Mouse (Mus musculus): ENCODE measurements around the gene Sspo. TPM values are rescaled to one million over a fixed set of nuclear protein-coding genes. Genes with fewer than 3 reads are reported as not detected.

The Sspo gene
- polyA plus RNA-seq, 1 experiment from 2014 or later: 0.07 TPM

DNA sequence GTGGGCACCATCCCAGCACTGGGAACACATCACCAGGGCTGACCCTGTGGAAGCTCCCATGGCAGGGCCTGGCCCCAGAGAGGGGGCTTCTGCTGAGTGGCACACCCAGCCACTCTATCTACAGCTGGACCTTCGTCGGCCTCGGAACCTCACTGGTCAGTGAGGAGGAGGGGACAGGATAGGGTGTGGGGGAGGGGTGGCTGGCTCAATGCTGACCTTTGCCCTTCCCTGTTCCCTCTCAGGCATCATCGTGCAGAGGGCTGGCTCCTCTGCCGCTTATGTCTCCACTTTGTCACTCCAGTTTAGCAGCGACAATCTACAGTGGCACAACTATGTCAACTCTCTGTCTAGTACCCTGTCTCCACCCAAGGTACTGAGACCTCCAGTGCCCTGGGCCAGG, 18.7 kb downstream of the Sspo start:
- Histone ChIP-seq H3K4me1 (peaks cover 20% of the 10 kb centered on the region), H3K27ac (replicated peaks) (peak overlapping the region; percentile 34), H3K36me3 (no peaks in the 10 kb centered on the region), H3K27me3 (ENCODE audit: low read depth, poor library complexity, severe bottlenecking) (0 out of 2 replicates have a peak, but pooled peaks cover 4% of the 10 kb centered on the region), H3K9me3 (replicated peaks) (no peaks in the 10 kb centered on the region), H3K4me3 (no peak overlapping the region)
- peak; percentile 17 for DNase-seq (ENCODE audit: low spot score)
- WGBS: 37% methylated on average over 6 of the region's 6 CpGs

DNA sequence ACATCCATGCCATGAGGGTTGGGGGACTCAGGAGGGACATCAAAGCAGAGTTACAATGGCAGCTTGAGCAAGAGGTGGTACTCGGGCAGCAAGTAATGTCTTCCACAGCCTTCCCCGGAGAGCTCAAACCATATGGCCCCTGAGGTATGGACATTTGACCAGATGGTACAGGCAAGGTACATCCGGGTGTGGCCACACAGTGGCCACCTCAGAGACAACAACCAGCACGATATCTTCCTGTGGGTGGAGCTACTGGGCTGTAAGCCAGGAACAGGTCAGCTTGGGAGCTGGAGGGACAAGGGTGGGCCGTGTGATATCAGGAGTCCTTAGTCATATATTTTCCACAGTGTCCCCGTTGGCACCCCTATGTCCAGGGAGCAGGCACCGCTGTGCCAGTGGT, 19.5 kb downstream of the Sspo start:
- H3K36me3 ChIP-seq: no peaks in the 10 kb centered on the region
- H3K27me3 ChIP-seq (ENCODE audit: low read depth, poor library complexity, severe bottlenecking): 0 out of 2 replicates have a peak, but pooled peaks cover 4% of the 10 kb centered on the region
- H3K27ac ChIP-seq (replicated peaks): 0 out of 2 replicates have a peak overlapping the region, but pooled peaks have one; percentile 9
- 89% methylated on average over 7 of the region's 7 CpGs for WGBS
- H3K9me3 ChIP-seq (replicated peaks): no peaks in the 10 kb centered on the region
- peaks cover 20% of the 10 kb centered on the region for H3K4me1 ChIP-seq
- DNase-seq (ENCODE audit: low spot score): no peak
- no peak overlapping the region for H3K4me3 ChIP-seq

DNA sequence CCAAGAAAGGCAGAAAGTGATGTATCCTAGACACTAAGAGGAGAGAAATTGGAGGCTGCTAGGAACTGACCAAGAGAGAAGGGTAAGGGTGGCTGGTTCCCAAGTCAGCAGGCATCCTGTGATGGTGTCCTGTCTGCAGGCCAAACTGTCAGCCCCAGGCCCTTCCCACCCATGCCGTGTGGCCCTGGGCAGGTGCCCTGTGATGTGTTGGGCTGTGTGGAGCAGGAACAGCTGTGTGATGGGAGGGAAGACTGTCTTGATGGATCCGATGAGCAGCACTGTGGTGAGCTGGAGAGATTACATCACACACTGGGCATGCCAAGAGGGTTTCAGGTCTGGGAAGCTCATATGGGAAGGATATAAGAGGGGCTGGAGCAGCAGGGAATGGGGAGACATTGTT, 22.7 kb downstream of the Sspo start:
- Histone ChIP-seq H3K4me1 (peaks cover 12% of the 10 kb centered on the region), H3K36me3 (no peaks in the 10 kb centered on the region), H3K27ac (replicated peaks) (no peak overlapping the region), H3K4me3 (no peak overlapping the region), H3K9me3 (replicated peaks) (no peaks in the 10 kb centered on the region), H3K27me3 (ENCODE audit: low read depth, poor library complexity, severe bottlenecking) (no peaks in the 10 kb centered on the region)
- WGBS: 98% methylated on average over 2 of the region's 2 CpGs
- no peak for DNase-seq (ENCODE audit: low spot score)

DNA sequence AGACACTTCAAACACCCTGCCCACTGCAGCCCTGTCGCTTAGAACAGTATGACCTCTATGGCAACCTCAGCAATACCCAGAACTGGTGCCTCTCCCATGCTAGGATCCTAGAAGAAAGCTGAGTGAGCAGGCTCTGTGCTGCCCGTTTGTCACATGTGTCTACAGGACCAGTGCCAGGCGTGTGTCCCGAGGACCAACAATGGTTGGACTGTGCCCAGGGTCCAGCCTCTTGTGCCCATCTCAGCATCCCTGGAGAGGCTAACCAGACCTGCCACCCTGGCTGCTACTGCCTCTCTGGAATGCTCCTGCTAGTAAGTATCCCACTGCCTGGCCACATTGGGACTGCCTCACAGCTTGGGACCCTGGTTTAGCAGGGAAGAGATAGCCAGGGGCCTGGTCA, 30.4 kb downstream of the Sspo start:
- no peaks in the 10 kb centered on the region for H3K36me3 ChIP-seq
- no peak for DNase-seq (ENCODE audit: low spot score)
- no peaks in the 10 kb centered on the region for H3K9me3 ChIP-seq (replicated peaks)
- H3K27ac ChIP-seq (replicated peaks): no peak overlapping the region
- no peak overlapping the region for H3K4me3 ChIP-seq
- H3K4me1 ChIP-seq: peaks cover 4% of the 10 kb centered on the region; the same call in 1 of the 2 replicates
- WGBS: 88% methylated on average over 4 of the region's 4 CpGs
- H3K27me3 ChIP-seq (ENCODE audit: low read depth, poor library complexity, severe bottlenecking): 0 out of 2 replicates have a peak, but pooled peaks cover 5% of the 10 kb centered on the region

DNA sequence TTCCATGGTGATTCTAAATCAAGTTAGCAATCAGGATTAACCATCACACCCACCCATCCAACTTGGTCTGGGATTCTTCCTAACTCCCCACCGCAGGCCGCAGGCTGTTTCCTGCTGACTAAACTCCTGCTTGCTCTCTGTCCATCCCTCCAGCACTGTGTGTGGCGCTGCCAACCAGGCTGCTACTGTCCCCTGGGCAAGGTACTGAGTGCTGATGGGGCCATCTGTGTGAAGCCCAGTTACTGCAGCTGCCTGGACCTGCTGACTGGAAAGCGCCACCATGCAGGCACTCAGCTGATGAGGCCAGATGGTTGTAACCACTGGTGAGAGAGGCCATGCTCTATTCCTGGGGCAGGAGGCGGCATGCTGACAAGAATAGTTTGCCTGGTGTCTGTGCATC, 34.5 kb downstream of the Sspo start:
- WGBS: 68% methylated on average over 5 of the region's 5 CpGs
- peak overlapping the region; percentile 57; the same call in 1 of the 2 replicates for H3K27ac ChIP-seq (replicated peaks)
- H3K4me3 ChIP-seq: no peak overlapping the region
- no peaks in the 10 kb centered on the region for H3K36me3 ChIP-seq
- DNase-seq (ENCODE audit: low spot score): no peak
- H3K4me1 ChIP-seq: peaks cover 16% of the 10 kb centered on the region
- no peaks in the 10 kb centered on the region for H3K9me3 ChIP-seq (replicated peaks)
- H3K27me3 ChIP-seq (ENCODE audit: low read depth, poor library complexity, severe bottlenecking): peaks cover 17% of the 10 kb centered on the region; the same call in 1 of the 2 replicates

DNA sequence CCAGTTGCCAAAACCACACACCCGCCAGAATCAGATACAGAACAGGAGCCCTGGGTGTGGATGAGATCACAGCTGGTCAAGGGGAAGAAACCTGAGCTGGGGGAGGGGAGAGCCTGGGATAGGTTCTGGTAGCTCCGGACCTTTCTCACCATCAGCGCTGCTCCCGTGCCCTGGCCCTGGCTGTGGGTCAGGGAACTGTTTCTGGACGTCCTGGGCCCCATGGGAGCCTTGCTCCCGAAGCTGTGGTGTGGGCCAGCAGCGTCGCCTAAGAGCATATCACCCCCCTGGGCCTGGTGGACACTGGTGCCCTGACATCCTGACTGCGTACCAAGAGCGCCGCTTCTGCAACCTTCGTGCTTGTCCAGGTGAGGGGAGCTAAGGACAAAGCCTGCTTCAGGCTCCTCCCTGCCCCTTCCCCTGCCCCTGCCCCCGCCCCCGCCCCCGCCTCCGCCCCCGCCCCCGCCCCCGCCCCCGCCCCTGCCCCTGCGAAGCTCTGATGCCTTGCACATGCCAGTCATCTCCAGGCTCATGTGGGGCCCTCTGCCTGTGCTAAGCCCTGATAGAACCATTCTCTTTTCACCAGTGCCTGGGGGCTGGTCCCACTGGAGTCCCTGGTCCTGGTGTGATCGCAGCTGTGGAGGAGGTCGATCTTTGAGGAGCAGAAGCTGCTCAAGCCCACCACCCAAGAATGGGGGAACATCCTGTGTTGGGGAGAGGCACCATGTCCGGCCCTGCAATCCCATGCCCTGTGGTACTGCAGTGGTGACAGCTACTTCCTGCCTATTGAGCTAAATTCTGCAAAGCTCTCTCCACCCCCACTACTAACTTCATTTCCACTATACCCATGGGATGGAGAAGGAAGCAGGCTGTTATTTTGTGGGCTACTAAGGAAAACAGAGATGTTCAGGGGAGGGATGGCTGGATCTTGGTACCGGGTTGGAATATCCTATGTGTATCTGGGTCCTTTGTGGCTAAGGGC, 40.0 kb downstream of the Sspo start:
- H3K4me1 ChIP-seq: peaks cover 27% of the 10 kb centered on the region
- DNase-seq (ENCODE audit: low spot score): peak; percentile 35
- WGBS: 14% methylated on average over 17 of the region's 25 CpGs
- no peaks in the 10 kb centered on the region for H3K9me3 ChIP-seq (replicated peaks)
- peak overlapping the region; percentile 81 for H3K27ac ChIP-seq (replicated peaks)
- H3K36me3 ChIP-seq: no peaks in the 10 kb centered on the region
- peak overlapping the region; percentile 41 for H3K4me3 ChIP-seq
- peaks cover 30% of the 10 kb centered on the region for H3K27me3 ChIP-seq (ENCODE audit: low read depth, poor library complexity, severe bottlenecking)

DNA sequence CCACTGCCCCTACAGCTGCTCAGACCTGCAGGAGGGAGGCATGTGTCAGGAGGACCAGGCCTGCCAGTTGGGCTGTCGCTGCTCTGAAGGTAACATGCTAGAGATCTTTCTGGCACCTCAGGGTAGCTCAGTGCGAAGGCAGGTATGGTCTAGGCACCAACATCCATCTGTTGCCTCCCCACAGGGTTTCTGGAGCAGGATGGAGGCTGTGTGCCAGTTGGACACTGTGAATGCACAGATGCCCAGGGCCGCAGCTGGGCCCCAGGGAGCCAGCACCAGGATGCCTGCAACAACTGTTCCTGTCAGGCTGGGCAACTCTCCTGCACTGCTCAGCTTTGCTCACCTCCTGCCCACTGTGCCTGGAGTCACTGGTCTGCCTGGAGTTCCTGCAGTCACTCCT, 41.7 kb downstream of the Sspo start:
- Histone ChIP-seq H3K27ac (replicated peaks) (no peak overlapping the region), H3K4me3 (no peak overlapping the region), H3K36me3 (no peaks in the 10 kb centered on the region), H3K9me3 (replicated peaks) (no peaks in the 10 kb centered on the region), H3K27me3 (ENCODE audit: low read depth, poor library complexity, severe bottlenecking) (peaks cover 24% of the 10 kb centered on the region), H3K4me1 (peaks cover 35% of the 10 kb centered on the region)
- 86% methylated on average over 3 of the region's 3 CpGs for WGBS
- DNase-seq (ENCODE audit: low spot score): no peak

DNA sequence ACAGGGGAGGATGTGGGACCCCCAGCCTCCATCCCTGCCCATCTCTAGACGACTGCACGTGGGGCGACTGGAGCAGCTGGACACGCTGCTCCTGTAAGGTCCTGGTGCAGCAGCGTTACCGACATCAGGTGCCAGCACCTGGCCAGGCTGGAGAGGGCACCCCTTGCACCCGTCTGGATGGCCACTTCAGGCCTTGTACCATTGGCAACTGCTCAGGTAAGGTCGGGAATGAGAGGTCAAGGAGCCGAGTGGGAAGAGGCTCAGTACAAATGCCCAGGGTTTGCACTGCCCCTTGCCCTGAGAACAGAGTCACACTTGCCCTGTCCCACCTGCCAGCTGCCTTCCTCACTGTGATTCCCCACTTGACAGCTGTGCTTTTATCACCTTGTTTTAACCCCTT, 43.3 kb downstream of the Sspo start:
- no peak overlapping the region for H3K4me3 ChIP-seq
- H3K27me3 ChIP-seq (ENCODE audit: low read depth, poor library complexity, severe bottlenecking): peaks cover 21% of the 10 kb centered on the region
- H3K36me3 ChIP-seq: no peaks in the 10 kb centered on the region
- peaks cover 29% of the 10 kb centered on the region for H3K4me1 ChIP-seq
- no peak overlapping the region for H3K27ac ChIP-seq (replicated peaks)
- no peaks in the 10 kb centered on the region for H3K9me3 ChIP-seq (replicated peaks)
- 79% methylated on average over 9 of the region's 9 CpGs for WGBS
- no peak for DNase-seq (ENCODE audit: low spot score)

DNA sequence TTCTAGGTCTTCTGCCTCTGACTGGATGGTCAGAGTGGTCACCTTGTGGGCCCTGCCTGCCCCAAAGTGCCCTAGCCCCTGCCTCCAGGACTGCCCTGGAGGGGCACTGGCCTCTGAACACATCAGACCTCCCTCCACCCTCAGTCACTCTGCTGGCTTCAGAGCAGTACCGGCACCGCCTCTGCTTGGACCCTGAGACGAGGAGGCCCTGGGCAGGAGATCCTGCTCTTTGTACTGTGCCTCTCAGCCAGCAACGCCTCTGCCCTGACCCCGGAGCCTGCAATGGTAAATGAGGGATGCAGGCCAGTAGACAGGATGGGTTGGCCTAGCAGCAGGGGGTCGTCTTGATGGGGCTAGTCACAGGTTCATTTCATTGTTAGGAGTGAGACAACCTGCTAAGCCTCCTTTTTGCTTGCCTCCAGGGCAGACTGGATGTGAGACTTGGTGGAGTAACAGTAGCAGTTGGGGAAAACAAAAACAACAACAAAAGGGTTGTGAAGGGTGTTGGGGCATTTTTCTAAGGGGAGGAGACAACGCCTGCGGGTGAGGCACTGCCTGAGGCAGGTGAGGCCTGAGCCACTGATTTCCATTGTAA, 45.2 kb downstream of the Sspo start:
- Histone ChIP-seq H3K9me3 (replicated peaks) (no peaks in the 10 kb centered on the region), H3K4me1 (peaks cover 15% of the 10 kb centered on the region), H3K27ac (replicated peaks) (no peak overlapping the region; the same call in 1 of the 2 replicates), H3K4me3 (no peak overlapping the region), H3K36me3 (no peaks in the 10 kb centered on the region), H3K27me3 (ENCODE audit: low read depth, poor library complexity, severe bottlenecking) (peaks cover 14% of the 10 kb centered on the region; the same call in 1 of the 2 replicates)
- 12% methylated on average over 8 of the region's 8 CpGs for WGBS
- DNase-seq (ENCODE audit: low spot score): no peak

DNA sequence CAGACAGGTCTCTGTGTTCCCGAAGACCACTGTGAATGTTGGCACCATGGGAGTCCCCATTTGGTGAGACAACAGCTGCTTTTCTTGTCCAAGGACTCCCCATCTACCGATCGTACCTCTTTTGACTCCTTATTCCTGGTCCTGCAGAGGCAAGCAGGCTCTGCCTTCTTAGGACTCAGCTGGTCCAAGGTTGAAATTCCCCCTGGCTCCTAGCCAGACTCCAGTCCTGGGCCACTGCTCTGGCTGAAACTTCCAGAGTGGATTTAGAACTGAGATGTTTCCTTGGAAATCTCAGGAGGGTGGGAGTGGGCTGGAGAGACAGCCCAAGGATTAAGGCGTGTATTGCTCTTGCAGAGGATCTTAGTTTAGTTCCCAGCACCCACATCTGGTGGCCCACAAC, 49.5 kb downstream of the Sspo start:
- H3K4me1 ChIP-seq: peaks cover 18% of the 10 kb centered on the region
- 84% methylated on average over 4 of the region's 4 CpGs for WGBS
- no peak for DNase-seq (ENCODE audit: low spot score)

DNA sequence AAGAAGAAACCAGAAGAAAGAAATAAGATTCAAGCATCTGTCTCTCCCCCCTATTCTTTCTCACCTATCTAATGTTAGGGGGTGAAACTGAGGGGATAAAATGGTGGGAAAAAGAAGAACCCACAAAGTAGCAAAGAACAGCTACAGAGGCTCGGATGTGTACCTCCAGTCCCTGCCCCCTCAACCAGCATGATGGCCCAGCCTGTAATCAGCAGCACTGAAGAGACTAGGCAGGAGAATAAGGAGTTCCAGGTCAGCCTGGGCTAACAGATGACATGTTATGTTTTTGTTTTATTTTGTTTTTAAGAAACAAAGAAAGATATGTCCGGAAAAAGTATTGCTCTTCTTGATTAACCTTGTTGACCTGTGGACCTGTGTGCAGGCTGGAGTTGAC, 55.8 kb downstream of the Sspo start:
- Histone ChIP-seq H3K9me3 (replicated peaks) (no peaks in the 10 kb centered on the region), H3K4me3 (peak overlapping the region; percentile 80), H3K4me1 (peaks cover 20% of the 10 kb centered on the region), H3K36me3 (no peaks in the 10 kb centered on the region), H3K27ac (replicated peaks) (no peak overlapping the region), H3K27me3 (ENCODE audit: low read depth, poor library complexity, severe bottlenecking) (no peaks in the 10 kb centered on the region)
- DNase-seq (ENCODE audit: low spot score): no peak
- 22% methylated on average over 2 of the region's 2 CpGs for WGBS

More for the DNA sequence above, 49.5 kb downstream of the Sspo start:
- Histone ChIP-seq H3K27me3 (ENCODE audit: low read depth, poor library complexity, severe bottlenecking) (peaks cover 1% of the 10 kb centered on the region; the same call in 1 of the 2 replicates), H3K36me3 (no peaks in the 10 kb centered on the region), H3K9me3 (replicated peaks) (no peaks in the 10 kb centered on the region), H3K4me3 (no peak overlapping the region), H3K27ac (replicated peaks) (no peak overlapping the region)

DNA sequence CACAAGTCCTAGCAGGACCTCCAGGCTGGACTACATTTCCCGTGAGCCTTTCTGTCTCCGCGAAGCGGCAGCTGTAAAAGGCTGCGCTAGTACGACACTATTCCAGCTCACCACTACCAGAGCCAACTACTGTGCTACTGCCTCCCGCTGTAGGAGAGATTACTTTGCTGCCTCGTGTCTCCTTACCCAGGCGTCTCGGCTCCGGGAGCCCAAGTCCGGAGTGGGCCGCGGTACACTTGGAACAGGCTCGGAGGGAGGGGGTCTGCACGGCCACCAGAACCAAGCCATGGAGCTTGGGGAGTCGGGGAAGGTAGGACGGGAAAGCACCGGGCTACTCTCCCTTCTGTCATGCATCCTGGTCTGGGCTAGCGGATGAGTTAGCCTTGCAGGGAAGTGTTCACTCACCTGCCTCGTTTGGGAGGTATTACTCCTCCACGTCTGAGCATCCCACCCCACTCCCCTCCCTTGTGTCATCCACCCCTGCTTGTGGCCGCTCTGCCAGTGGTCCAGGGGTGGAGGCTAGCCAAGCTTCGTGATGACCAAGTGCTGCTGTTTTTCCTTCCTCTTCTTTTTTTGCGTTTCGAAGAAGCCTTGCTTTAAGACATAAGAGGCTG, 56.3 kb downstream of the Sspo start:
- Histone ChIP-seq H3K4me1 (peaks cover 20% of the 10 kb centered on the region), H3K9me3 (replicated peaks) (no peaks in the 10 kb centered on the region), H3K27ac (replicated peaks) (peak overlapping the region; percentile 86), H3K27me3 (ENCODE audit: low read depth, poor library complexity, severe bottlenecking) (no peaks in the 10 kb centered on the region), H3K36me3 (no peaks in the 10 kb centered on the region), H3K4me3 (peak overlapping the region; percentile 80)
- DNase-seq (ENCODE audit: low spot score): peak; percentile 74
- WGBS: 1% methylated on average over 26 of the region's 26 CpGs

All from midbrain, embryonic 10.5 days (tissue).